Mouse (Mus musculus) hindbrain, embryonic 10.5 days (tissue): Measurements from ENCODE around the gene Med27. TPM values are rescaled to one million over a fixed set of nuclear protein-coding genes. Genes with fewer than 3 reads are reported as not detected.
A peak's percentile ranks its signal among the peaks of the same experiment; 100 is the strongest.

Experiments
- DNase-seq: peaks from one replicate; pipeline ENCODE4 v3.0.0-alpha.2; 2017; ENCODE audit warnings: low spot score
- H3K27ac ChIP-seq: fragments of 300-500 bp; sonication (generic); 2 replicates; pipeline ENCODE4 v1.5.1; 2016; ENCODE audit warnings: mild to moderate bottlenecking, moderate library complexity
- H3K27me3 ChIP-seq: fragments of 300-500 bp; sonication (generic); 2 replicates; pipeline ENCODE4 v1.6.1; 2016; ENCODE audit warnings: mild to moderate bottlenecking; ENCODE audit not compliant: poor library complexity, insufficient read depth, severe bottlenecking
- H3K36me3 ChIP-seq: fragments of 300-500 bp; sonication (generic); 2 replicates; pipeline ENCODE4 v1.6.1; 2016; ENCODE audit warnings: mild to moderate bottlenecking, moderate library complexity
- H3K4me1 ChIP-seq: fragments of 300-500 bp; sonication (generic); replicated peaks from 2 replicates; pipeline ENCODE4 v1.6.1; 2016; ENCODE audit warnings: mild to moderate bottlenecking
- H3K4me3 ChIP-seq: fragments of 300-500 bp; sonication (generic); 2 replicates; pipeline ENCODE4 v1.5.1; 2016; ENCODE audit warnings: mild to moderate bottlenecking, moderate library complexity
- H3K9me3 ChIP-seq: fragments of 300-500 bp; sonication (generic); 2 replicates; pipeline ENCODE4 v1.6.1; 2016; ENCODE audit warnings: mild to moderate bottlenecking, moderate library complexity
- WGBS: fragments of 180-500 bp; shearing (Covaris S2); methylation state at CpG from one replicate; pipeline ENCODE4 v1.1.7; 2016; 5-methylcytosine and 5-hydroxymethylcytosine counted together
- polyA plus RNA-seq: library from polyadenylated mRNA; unstranded; fragments of >200 nt; fragmentation: Nextera tagmentation; extraction: Ambion mirVana; gene quantifications from 2 replicates; pipeline ENCODE4 v1.2.1, GENCODE M21; 2016

The Med27 gene
- polyA plus RNA-seq, 1 experiment from 2014 or later = 70.2 TPM

DNA sequence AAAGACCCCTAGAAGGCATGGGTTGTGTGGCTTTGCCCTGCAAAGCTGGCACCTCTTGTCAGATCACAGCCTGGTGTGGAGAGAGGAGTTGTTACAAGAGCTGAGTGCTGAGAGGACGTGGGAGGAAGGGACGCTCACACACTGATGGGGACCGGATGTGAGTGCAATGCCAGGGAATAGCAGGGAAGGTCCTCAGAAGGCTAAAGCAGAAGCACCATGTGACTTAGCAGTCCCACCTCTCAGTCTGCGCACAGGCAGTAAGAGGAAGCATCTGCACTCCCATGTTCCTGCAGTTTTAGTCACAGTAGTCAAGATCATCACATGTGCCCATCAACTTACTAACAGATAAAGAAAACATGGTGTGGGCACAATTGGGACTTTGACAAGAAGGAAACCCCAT lies 119.8 kb downstream of the Med27 start:
- 82% methylated on average over 4 of the region's 4 CpGs for WGBS
- no peaks in the 10 kb centered on the region for H3K9me3 ChIP-seq
- H3K4me3 ChIP-seq = no peak overlapping the region
- H3K36me3 ChIP-seq = no peaks in the 10 kb centered on the region
- H3K27me3 ChIP-seq = no peaks in the 10 kb centered on the region
- peaks cover 30% of the 10 kb centered on the region for H3K4me1 ChIP-seq
- no peak for DNase-seq
- H3K27ac ChIP-seq = peak overlapping the region; percentile 59

DNA sequence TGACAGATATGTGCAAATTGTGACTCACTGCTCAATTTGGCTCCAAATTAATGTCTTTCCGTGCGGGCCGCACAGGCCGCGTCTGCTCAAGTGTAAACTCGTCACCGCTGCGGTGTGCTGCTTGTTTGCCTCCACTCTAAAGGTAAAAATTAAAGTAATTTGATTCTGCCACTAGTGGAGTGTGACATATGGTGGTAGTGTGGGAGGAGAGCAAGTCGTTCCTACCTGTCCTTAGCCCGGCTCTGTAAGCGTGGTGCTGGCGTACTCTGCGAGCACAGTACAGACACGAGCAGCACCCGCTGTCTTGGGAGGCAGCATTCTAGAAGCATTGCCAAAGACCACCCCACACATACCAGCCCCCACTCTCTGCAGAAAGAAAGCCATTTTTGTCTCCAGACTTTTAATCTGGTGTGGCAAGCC lies 121.9 kb downstream of the Med27 start:
- H3K9me3 ChIP-seq = no peaks in the 10 kb centered on the region
- no peak overlapping the region for H3K27ac ChIP-seq
- WGBS = 88% methylated on average over 15 of the region's 15 CpGs
- H3K4me3 ChIP-seq = no peak overlapping the region
- no peak for DNase-seq
- H3K4me1 ChIP-seq = peaks cover 37% of the 10 kb centered on the region
- no peaks in the 10 kb centered on the region for H3K27me3 ChIP-seq
- no peaks in the 10 kb centered on the region for H3K36me3 ChIP-seq

DNA sequence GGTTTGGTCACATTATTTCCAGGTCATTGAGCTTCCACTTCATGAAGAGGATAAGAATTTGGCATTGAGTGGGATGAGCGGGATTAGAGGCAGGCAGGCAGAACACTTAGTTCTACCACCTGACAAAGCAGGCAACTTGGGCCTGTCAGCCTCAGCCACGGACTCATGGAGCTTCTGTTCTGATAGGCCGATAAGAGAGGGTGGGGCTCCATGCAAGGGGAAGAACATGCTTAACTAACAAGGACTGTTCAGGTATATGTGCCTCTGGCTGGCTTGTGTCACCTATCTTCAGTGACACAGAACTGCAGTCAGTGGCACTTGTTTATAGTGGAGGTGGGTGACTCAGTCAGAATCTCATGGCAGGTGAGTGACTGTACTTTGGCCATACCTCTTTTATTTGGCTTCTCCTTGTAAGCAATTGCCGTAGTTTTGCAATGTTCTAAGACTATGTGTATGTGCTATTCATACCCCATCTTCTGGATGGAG lies 126.4 kb downstream of the Med27 start:
- H3K27me3 ChIP-seq = no peaks in the 10 kb centered on the region
- H3K9me3 ChIP-seq = no peaks in the 10 kb centered on the region
- H3K4me3 ChIP-seq = no peak overlapping the region
- no peak overlapping the region for H3K27ac ChIP-seq
- 83% methylated on average over 4 of the region's 4 CpGs for WGBS
- peaks cover 24% of the 10 kb centered on the region for H3K4me1 ChIP-seq
- no peaks in the 10 kb centered on the region for H3K36me3 ChIP-seq
- no peak for DNase-seq

DNA sequence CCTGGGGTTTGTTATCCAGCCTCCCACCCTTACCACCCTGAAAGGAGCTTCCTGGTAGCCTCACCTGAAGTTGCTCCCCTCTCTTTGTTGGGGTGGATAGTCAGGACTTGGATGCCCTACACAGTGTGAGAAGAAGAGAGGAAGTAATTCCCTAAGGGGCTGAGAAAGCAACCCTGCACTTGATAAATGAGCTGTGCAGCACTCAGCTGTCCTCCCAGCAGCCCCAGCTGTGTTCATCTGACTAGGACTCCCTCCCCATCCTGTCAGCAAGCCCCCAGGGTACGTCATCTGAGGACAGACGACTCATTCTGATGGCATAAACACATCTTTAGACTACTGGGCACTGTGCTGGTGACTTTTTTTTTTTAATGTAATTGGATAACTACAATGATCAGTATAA lies 127.3 kb downstream of the Med27 start:
- Histone ChIP-seq H3K9me3 (no peaks in the 10 kb centered on the region), H3K4me1 (peaks cover 17% of the 10 kb centered on the region), H3K27ac (no peak overlapping the region), H3K4me3 (no peak overlapping the region), H3K27me3 (no peaks in the 10 kb centered on the region), H3K36me3 (no peaks in the 10 kb centered on the region)
- WGBS = 56% methylated on average over 2 of the region's 2 CpGs
- no peak for DNase-seq

DNA sequence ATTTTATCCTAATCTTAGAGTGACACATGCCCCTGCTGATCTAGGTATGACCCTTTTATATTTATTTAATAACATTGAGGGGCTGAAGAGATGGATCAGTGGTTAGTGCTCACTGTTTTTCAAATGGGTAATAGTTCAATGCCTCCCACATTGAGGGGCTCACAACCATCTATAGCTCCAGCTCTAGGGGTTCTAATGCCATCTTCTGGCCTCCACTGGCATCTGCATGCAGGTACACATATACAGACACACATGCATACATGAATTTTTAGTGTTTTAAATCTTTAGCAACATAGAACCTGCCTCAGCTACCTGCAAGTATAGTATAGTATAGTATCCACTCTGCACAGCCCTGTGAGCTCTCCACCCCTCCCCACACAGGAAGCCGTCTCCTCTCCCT lies 130.1 kb downstream of the Med27 start:
- Histone ChIP-seq H3K4me1 (peaks cover 22% of the 10 kb centered on the region), H3K27ac (no peak overlapping the region), H3K4me3 (no peak overlapping the region), H3K27me3 (no peaks in the 10 kb centered on the region), H3K36me3 (no peaks in the 10 kb centered on the region), H3K9me3 (no peaks in the 10 kb centered on the region)
- WGBS = 91% methylated on average over 1 of the region's 1 CpGs
- DNase-seq = no peak

DNA sequence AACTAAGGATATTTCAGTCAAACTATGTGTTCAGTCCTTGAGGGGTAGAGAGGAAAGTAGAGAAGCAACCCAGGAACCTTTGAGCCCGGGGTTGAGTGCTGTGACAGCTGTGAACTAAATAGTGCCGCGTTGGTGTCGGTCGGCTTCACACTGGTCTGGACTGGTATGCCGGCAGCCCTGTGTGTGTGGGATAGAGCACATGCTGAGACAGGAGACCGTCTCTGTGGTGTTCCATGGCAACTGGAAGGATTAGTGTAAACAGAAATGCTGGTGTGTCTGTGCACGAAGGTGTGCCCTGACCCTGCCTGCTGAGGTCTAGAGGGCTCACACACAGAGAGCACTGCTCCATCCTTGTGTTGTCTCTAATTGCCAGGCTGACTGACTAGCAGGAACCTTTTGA lies 135.2 kb downstream of the Med27 start:
- H3K4me3 ChIP-seq = no peak overlapping the region
- peak overlapping the region; percentile 81 for H3K27ac ChIP-seq
- no peaks in the 10 kb centered on the region for H3K9me3 ChIP-seq
- no peaks in the 10 kb centered on the region for H3K27me3 ChIP-seq
- peak; percentile 33 for DNase-seq
- WGBS = 23% methylated on average over 8 of the region's 8 CpGs
- no peaks in the 10 kb centered on the region for H3K36me3 ChIP-seq
- peaks cover 45% of the 10 kb centered on the region for H3K4me1 ChIP-seq

DNA sequence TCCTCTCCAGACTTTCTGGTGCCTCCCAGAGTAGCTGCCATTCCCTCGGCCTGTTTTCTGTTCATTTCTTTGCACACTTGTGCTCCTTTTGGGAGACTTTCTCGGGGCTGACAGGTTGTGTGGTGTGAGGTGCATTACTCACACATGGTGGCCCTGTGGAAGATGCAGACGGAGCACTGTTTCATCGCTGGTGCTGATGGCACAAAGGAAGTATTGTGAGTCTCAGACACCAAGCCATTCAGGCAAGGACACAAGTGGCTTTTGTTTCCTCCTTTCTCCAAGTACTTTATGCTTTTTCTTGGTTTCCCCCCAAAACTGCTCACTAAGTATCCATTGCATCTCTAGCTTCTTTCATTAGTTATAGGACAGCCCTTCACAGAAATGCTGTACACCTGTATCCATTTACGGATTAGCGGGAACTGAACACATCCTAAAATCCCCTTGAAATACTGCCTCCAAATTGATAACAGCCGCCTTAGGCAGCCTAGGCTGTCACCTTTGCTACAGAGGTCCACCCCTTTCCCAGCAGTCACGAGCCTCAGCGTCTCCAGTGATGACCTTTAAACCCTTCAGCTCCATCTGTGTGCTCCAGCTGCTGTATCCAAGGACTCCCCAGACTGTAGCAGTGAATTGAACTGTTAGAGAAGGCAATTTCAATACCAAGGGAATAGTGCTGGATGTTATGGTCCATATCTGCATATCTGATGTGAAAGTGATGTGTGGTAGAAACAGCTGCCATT lies 136.5 kb downstream of the Med27 start:
- peaks cover 54% of the 10 kb centered on the region for H3K4me1 ChIP-seq
- no peaks in the 10 kb centered on the region for H3K36me3 ChIP-seq
- DNase-seq = peak; percentile 49
- no peaks in the 10 kb centered on the region for H3K27me3 ChIP-seq
- WGBS = 36% methylated on average over 9 of the region's 9 CpGs
- H3K4me3 ChIP-seq = no peak overlapping the region
- peak overlapping the region; percentile 81 for H3K27ac ChIP-seq
- H3K9me3 ChIP-seq = no peaks in the 10 kb centered on the region

DNA sequence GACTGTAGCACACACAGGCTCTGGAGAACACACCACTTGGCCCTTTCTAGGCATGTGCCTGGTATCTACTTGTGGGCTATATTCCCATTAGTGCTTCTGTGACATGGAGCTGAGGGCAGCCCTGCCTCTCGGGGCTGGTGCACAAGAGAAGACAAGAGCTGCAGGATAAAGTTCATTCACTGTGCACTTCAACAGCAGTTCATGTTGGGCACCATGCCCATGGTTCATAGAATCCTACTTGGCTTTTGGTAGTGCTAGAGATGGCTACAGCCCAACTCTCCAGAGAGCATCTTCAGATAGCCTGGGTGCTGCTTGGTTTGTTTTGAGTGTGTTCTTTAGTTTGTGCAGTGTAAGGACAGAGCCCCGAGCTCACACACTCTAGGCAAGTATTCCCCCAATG lies 138.9 kb downstream of the Med27 start:
- WGBS = 91% methylated on average over 2 of the region's 2 CpGs
- no peaks in the 10 kb centered on the region for H3K9me3 ChIP-seq
- H3K4me3 ChIP-seq = no peak overlapping the region
- H3K4me1 ChIP-seq = peaks cover 68% of the 10 kb centered on the region
- H3K27ac ChIP-seq = no peak overlapping the region
- no peaks in the 10 kb centered on the region for H3K27me3 ChIP-seq
- no peak for DNase-seq
- no peaks in the 10 kb centered on the region for H3K36me3 ChIP-seq

DNA sequence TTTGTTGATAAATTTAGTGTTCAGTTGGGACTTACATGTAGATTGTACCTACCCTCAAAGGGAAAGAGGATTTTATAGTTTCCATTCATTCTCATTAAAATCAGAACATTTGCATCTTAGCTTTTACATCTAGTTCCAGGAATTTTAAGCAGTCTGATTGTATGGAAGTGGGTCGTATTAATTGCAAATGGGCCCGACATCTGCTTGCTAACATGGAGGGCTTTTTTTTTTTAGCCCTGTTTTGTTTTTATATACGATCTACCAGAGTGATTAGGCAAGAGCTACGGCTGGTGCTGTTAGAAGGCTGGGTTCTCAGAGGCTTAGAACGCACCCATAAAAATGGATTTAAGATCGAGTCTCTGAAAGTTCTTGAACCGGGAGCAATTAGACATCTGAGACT lies 139.9 kb downstream of the Med27 start:
- H3K4me1 ChIP-seq = peaks cover 65% of the 10 kb centered on the region
- no peak for DNase-seq
- H3K27me3 ChIP-seq = no peaks in the 10 kb centered on the region
- no peaks in the 10 kb centered on the region for H3K36me3 ChIP-seq
- no peaks in the 10 kb centered on the region for H3K9me3 ChIP-seq
- WGBS = 85% methylated on average over 7 of the region's 7 CpGs
- 0 out of 2 replicates have a peak overlapping the region, but pooled peaks have one; percentile 5 for H3K27ac ChIP-seq
- no peak overlapping the region for H3K4me3 ChIP-seq

DNA sequence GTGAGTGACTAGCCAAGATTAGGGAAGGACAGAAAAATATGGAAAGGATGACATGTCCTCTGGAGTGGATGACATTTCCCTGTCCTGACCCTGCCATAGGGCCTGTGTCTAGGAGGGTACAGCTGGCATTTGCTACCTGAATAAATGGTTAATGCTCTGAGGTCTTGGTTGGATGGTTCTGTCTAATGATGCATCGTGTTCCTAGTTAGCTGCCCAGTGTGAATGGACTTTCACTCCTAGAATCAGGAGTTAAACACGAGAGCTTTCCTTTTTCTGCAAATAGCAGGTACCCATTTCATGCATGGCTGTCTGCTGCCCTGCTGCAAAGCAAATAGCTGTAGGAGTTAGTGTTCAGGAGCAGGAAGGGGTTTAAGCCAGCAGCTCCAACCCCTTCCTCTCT lies 141.0 kb downstream of the Med27 start:
- Histone ChIP-seq H3K9me3 (no peaks in the 10 kb centered on the region), H3K27ac (no peak overlapping the region), H3K36me3 (no peaks in the 10 kb centered on the region), H3K4me3 (no peak overlapping the region), H3K27me3 (no peaks in the 10 kb centered on the region), H3K4me1 (peaks cover 60% of the 10 kb centered on the region)
- DNase-seq = no peak
- WGBS = 68% methylated on average over 2 of the region's 2 CpGs

DNA sequence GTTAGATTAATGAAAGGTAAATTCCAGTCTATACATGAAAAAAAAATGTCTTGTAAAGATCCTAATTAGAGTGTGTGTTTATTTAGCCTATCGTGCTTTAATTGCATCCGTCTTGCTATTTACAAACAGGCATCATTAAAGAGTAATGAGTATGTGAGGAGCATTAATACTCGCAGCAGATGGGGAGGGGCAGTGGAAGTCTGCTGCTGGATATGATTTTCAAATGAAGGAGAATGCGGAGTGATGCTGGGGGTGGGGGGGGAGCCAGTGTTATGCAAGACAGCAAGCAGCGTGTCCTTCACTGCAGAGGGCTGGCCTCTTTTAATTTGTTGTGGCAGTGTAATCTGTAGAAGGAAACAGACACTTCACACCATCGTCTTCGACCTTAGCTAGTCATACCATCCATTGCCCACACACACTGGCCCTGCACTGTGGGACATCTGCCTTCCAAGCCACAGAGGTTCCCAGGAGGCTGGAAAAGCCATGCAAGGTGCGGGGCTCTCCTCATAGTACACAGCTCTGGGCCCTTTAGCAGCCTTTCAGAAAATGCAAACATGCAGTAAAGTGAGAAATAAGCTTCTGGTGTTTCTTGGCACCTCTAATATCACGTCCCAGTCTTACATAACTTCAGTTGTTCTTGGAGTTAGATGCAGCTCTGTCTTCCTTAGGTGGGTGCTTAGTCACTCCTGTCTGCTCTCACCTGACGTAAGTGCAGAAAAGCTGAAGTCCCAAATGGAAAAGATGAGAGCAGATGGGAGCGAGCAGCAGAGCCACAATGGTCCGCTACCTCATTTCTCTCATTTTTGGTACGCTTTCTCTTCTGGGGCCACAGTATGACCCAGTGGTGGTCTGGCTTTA lies 142.0 kb downstream of the Med27 start:
- Histone ChIP-seq H3K27me3 (no peaks in the 10 kb centered on the region), H3K27ac (peak overlapping the region; percentile 30; the same call in 1 of the 2 replicates), H3K4me3 (no peak overlapping the region), H3K4me1 (peaks cover 60% of the 10 kb centered on the region), H3K9me3 (no peaks in the 10 kb centered on the region), H3K36me3 (no peaks in the 10 kb centered on the region)
- no peak for DNase-seq
- WGBS = 84% methylated on average over 13 of the region's 13 CpGs

DNA sequence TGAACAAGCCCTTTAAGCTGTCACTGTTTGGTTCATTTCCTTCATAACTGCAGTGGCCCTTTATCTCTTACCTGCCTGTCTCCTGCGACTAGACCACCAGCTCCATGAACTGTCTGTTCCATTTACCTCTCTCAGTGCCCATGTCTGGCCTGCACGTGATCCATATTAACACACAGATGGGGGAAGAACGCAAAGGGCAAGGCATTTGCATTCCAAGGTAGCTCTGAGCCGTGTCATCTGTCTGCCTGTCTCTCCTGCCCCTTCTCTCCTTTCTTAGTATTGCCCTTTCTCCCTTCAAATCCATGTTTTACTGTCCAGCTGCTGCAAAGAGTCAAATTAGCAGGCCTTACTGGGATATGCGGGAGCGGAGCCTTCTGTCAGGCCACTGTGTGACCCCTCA lies 145.0 kb downstream of the Med27 start:
- Histone ChIP-seq H3K4me1 (peaks cover 75% of the 10 kb centered on the region), H3K36me3 (no peaks in the 10 kb centered on the region), H3K4me3 (no peak overlapping the region), H3K27ac (0 out of 2 replicates have a peak overlapping the region, but pooled peaks have one; percentile 5), H3K27me3 (no peaks in the 10 kb centered on the region), H3K9me3 (no peaks in the 10 kb centered on the region)
- WGBS = 82% methylated on average over 6 of the region's 6 CpGs
- no peak for DNase-seq

DNA sequence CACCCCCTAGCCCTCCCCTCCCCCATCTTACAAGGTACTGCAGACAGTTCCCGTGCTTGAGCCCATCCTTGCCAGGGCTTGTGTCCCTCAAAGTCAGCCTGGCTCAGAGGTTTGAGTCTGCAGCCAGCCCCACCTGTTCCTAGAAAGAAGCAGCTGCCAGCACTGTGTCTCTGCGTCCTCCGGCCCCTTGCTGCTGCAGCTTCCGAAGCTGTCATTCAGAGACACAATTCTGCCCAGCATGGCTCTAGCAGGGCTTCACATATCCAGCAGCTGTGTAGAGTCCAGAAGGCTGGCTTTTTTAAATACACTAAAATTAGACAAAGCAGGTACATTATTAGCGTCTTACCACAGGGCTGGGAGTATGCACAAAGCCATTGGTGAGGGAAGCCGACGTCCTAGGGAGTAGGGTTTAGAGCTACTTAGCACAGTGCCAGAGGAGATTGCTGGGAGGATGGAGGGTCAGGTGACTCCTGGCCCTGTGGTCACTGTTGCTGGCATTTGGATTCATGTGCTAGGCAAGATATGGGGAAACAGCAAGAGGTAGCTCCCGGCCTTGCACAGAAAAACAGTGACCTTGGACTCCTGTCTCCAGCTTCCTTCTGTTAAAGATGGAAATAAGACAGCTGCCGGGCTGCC lies 146.9 kb downstream of the Med27 start:
- Histone ChIP-seq H3K4me1 (peaks cover 64% of the 10 kb centered on the region), H3K36me3 (no peaks in the 10 kb centered on the region), H3K4me3 (no peak overlapping the region), H3K27ac (peak overlapping the region; percentile 72), H3K9me3 (no peaks in the 10 kb centered on the region), H3K27me3 (no peaks in the 10 kb centered on the region)
- 20% methylated on average over 9 of the region's 9 CpGs for WGBS
- no peak for DNase-seq
